10 mouse cellular contexts compared by ENCODE assay signal in the genomic region with DNA sequence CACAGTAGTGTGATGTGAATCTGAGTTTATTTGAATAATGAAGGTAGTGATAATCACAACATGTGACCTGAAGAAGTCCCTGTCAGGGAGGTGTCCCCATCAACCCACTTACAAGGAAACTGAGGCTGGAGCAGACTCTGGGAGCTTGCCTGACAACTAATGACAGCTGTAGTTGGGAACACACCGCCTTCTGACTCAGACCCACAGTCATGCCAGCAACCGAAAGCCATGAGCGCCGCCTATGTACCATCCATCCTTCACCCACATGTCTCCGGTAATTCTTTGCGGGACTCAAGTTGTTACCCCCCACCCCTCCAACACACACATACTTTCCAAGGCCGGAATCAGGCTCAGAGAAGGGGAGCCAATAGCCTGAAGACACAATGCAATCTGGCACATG. TPM values are rescaled to one million over a fixed set of nuclear protein-coding genes. Genes with fewer than 3 reads are reported as not detected.
DNase-seq lines count a peak whose midpoint lies in the region; ATAC-seq and TF ChIP-seq lines count a peak whose summit lies in the region.
"Had no signal": no experiment of that assay in that cellular context is flagged by ENCODE, and none has a peak within 500 bp of the region (broad histone marks: within the 10 kb centered on the region; RNA-seq: fewer than 3 reads in every experiment).

No protein-coding gene starts in this region.

- no peak overlapping the region for H3K9ac ChIP-seq in intestine, embryonic 14.5 days (ENCODE audit: low read length)
- H3K9ac ChIP-seq in intestine, postnatal 0 days (ENCODE audit: low read depth, low read length): no peak overlapping the region
- H3K9ac ChIP-seq in hindbrain, postnatal 0 days (replicated peaks; ENCODE audit: low read length): no peak overlapping the region; the same call in 1 of the 2 replicates
- no peak overlapping the region for H3K9ac ChIP-seq in stomach, embryonic 15.5 days

- TF ChIP-seq CTCF in intestine, postnatal 0 days (IDR thresholded peaks at IDR 0.05; ENCODE audit: low read depth): no peak
- no peak for TF ChIP-seq CTCF in hindbrain, postnatal 0 days (IDR thresholded peaks at IDR 0.05; ENCODE audit: low read depth)

- no peaks in the 10 kb centered on the region for H3K9me3 ChIP-seq in intestine, embryonic 14.5 days (ENCODE audit: control insufficient read depth, low read length)
- H3K9me3 ChIP-seq in intestine, postnatal 0 days (ENCODE audit: control insufficient read depth): no peaks in the 10 kb centered on the region
- H3K9me3 ChIP-seq in hindbrain, postnatal 0 days (ENCODE audit: low read length): no peaks in the 10 kb centered on the region
- no peaks in the 10 kb centered on the region for H3K9me3 ChIP-seq in stomach, embryonic 15.5 days

- peak overlapping the region; percentile 83 for H3K4me2 ChIP-seq in intestine, embryonic 14.5 days (ENCODE audit: low read length)
- H3K4me2 ChIP-seq in intestine, postnatal 0 days (replicated peaks; ENCODE audit: low read depth): no peak overlapping the region
- peak overlapping the region; percentile 95 for H3K4me2 ChIP-seq in hindbrain, postnatal 0 days (ENCODE audit: low read depth, low read length)
- peak overlapping the region; percentile 94 for H3K4me2 ChIP-seq in stomach, embryonic 15.5 days

- DNase-seq in intestine, embryonic 14.5 days (ENCODE audit: low spot score): no peak
- peak; percentile 36 to 41 for DNase-seq in right cerebral cortex, adult 2 months (ENCODE audit: low spot score in 2 of 2)
- no peak for DNase-seq in right cerebral cortex, postnatal 25 days
- DNase-seq in hindbrain, postnatal 0 days (ENCODE audit: low spot score): no peak
- no peak for DNase-seq in gastrocnemius, adult 8-10 months (ENCODE audit: low spot score in 2 of 2)
- DNase-seq in cerebellum, postnatal 36 days: no peak
- DNase-seq: cerebellum, adult 9-10 months had no signal

- peaks cover 14% of the 10 kb centered on the region for H3K4me1 ChIP-seq in intestine, embryonic 14.5 days (replicated peaks; ENCODE audit: control insufficient read depth, insufficient read depth, low read length)
- H3K4me1 ChIP-seq in intestine, postnatal 0 days (replicated peaks; ENCODE audit: control insufficient read depth, insufficient read depth, low read length): no peaks in the 10 kb centered on the region
- H3K4me1 ChIP-seq in hindbrain, postnatal 0 days (ENCODE audit: insufficient read depth, low read length): peaks cover 18% of the 10 kb centered on the region; the same call in 1 of the 2 replicates
- H3K4me1 ChIP-seq in stomach, embryonic 15.5 days: peaks cover 18% of the 10 kb centered on the region

- no peak overlapping the region for H3K27ac ChIP-seq in intestine, embryonic 14.5 days (ENCODE audit: low read depth)
- no peak overlapping the region for H3K27ac ChIP-seq in intestine, postnatal 0 days (ENCODE audit: low read depth, low read length)
- H3K27ac ChIP-seq in hindbrain, postnatal 0 days: no peak overlapping the region
- H3K27ac ChIP-seq in stomach, embryonic 15.5 days: no peak overlapping the region
- H3K27ac ChIP-seq: macrophage had no signal

- no peak for ATAC-seq in intestine, embryonic 14.5 days (replicated peaks; ENCODE audit: low FRiP score, low TSS enrichment, low read depth)
- no peak for ATAC-seq in intestine, postnatal 0 days
- ATAC-seq in hindbrain, postnatal 0 days: no peak
- no peak for ATAC-seq in stomach, embryonic 15.5 days (ENCODE audit: insufficient read depth, low FRiP score, low read depth)

- peaks cover 11% of the 10 kb centered on the region; the same call in 1 of the 2 replicates for H3K36me3 ChIP-seq in intestine, embryonic 14.5 days (ENCODE audit: control insufficient read depth, insufficient read depth, low read length)
- peaks cover 4% of the 10 kb centered on the region; the same call in 1 of the 2 replicates for H3K36me3 ChIP-seq in intestine, postnatal 0 days (ENCODE audit: control insufficient read depth, insufficient read depth)
- peaks cover 4% of the 10 kb centered on the region; the same call in 1 of the 2 replicates for H3K36me3 ChIP-seq in hindbrain, postnatal 0 days (ENCODE audit: insufficient read depth, low read length)
- H3K36me3 ChIP-seq in stomach, embryonic 15.5 days: peaks cover 1% of the 10 kb centered on the region; the same call in 1 of the 2 replicates

- peak overlapping the region; percentile 91; the same call in 1 of the 2 replicates for H3K4me3 ChIP-seq in intestine, embryonic 14.5 days (ENCODE audit: low read depth, low read length)
- H3K4me3 ChIP-seq in intestine, postnatal 0 days (ENCODE audit: low read depth, low read length): no peak overlapping the region
- H3K4me3 ChIP-seq in hindbrain, postnatal 0 days (ENCODE audit: low read length): no peak overlapping the region
- peak overlapping the region; percentile 72; the same call in 1 of the 2 replicates for H3K4me3 ChIP-seq in stomach, embryonic 15.5 days (replicated peaks)

- 89% methylated on average over 7 of the region's 7 CpGs for WGBS in intestine, embryonic 14.5 days
- 95% methylated on average over 7 of the region's 7 CpGs for WGBS in intestine, postnatal 0 days
- 87% methylated on average over 7 of the region's 7 CpGs for WGBS in hindbrain, postnatal 0 days
- 85% methylated on average over 7 of the region's 7 CpGs for WGBS in stomach, embryonic 15.5 days

- no peaks in the 10 kb centered on the region for H3K27me3 ChIP-seq in intestine, embryonic 14.5 days (replicated peaks; ENCODE audit: control insufficient read depth, insufficient read depth, low read length)
- no peaks in the 10 kb centered on the region for H3K27me3 ChIP-seq in intestine, postnatal 0 days (replicated peaks; ENCODE audit: control insufficient read depth, insufficient read depth, low read length)
- H3K27me3 ChIP-seq in hindbrain, postnatal 0 days (ENCODE audit: insufficient read depth, low read length): no peaks in the 10 kb centered on the region
- no peaks in the 10 kb centered on the region for H3K27me3 ChIP-seq in stomach, embryonic 15.5 days (replicated peaks)

RNA-seq across cellular contexts. Expression of a gene that starts 2.0 kb away (rescaled TPM):
- 7.5 and 8.5 TPM in 2 replicates for polyA plus RNA-seq in intestine, embryonic 14.5 days (2014; fragmentation: Nextera tagmentation; extraction: Ambion mirVana)
- polyA plus RNA-seq in intestine, postnatal 0 days (2015; fragmentation: Nextera tagmentation; extraction: Ambion mirVana): 4.2 and 4.7 TPM in 2 replicates
- total RNA-seq in hindbrain, postnatal 0 days (2014; rRNA removed): 60.3 and 60.5 TPM in 2 replicates
- 16.2 and 18.1 TPM in 2 replicates for polyA plus RNA-seq in hindbrain, postnatal 0 days (2015; fragmentation: Nextera tagmentation; extraction: Ambion mirVana)
- 7.8 and 7.9 TPM in 2 replicates for polyA plus RNA-seq in stomach, embryonic 15.5 days (2015; fragmentation: Nextera tagmentation; extraction: Ambion mirVana)
- total RNA-seq in gastrocnemius, adult 8-10 months (2022): 10 to 100 TPM; 18.0 to 20.0 (median 19.8) TPM

RNA-seq across cellular contexts. Expression of a gene that starts 6.5 kb away (rescaled TPM):
- 0.76 and 0.90 TPM in 2 replicates for polyA plus RNA-seq in intestine, embryonic 14.5 days (2014; fragmentation: Nextera tagmentation; extraction: Ambion mirVana)
- 1.1 and 1.9 TPM in 2 replicates for polyA plus RNA-seq in intestine, postnatal 0 days (2015; fragmentation: Nextera tagmentation; extraction: Ambion mirVana)
- total RNA-seq in hindbrain, postnatal 0 days (2014; rRNA removed): 0.61 and 1.3 TPM in 2 replicates
- polyA plus RNA-seq in hindbrain, postnatal 0 days (2015; fragmentation: Nextera tagmentation; extraction: Ambion mirVana): 2.0 and 2.3 TPM in 2 replicates
- 0.94 and 1.3 TPM in 2 replicates for polyA plus RNA-seq in stomach, embryonic 15.5 days (2015; fragmentation: Nextera tagmentation; extraction: Ambion mirVana)
- total RNA-seq in gastrocnemius, adult 8-10 months (2022): under 1 TPM; 0.27 to 0.80 (median 0.35) TPM
- polyA plus RNA-seq: macrophage had no signal

RNA-seq across cellular contexts. Expression of a gene that starts 51.5 kb away (rescaled TPM):
- 0.93 and 1.2 TPM in 2 replicates for polyA plus RNA-seq in intestine, embryonic 14.5 days (2014; fragmentation: Nextera tagmentation; extraction: Ambion mirVana)
- 3.4 TPM in 2 replicates for polyA plus RNA-seq in intestine, postnatal 0 days (2015; fragmentation: Nextera tagmentation; extraction: Ambion mirVana)
- 18.8 and 22.4 TPM in 2 replicates for total RNA-seq in hindbrain, postnatal 0 days (2014; rRNA removed)
- 3.8 and 4.3 TPM in 2 replicates for polyA plus RNA-seq in hindbrain, postnatal 0 days (2015; fragmentation: Nextera tagmentation; extraction: Ambion mirVana)
- 2.2 and 2.4 TPM in 2 replicates for polyA plus RNA-seq in stomach, embryonic 15.5 days (2015; fragmentation: Nextera tagmentation; extraction: Ambion mirVana)
- total RNA-seq in gastrocnemius, adult 8-10 months (2022): 1 to 10 TPM; 2.1 to 2.7 (median 2.3) TPM

RNA-seq across cellular contexts. Expression of a gene that starts 51.6 kb away (rescaled TPM):
- polyA plus RNA-seq in intestine, embryonic 14.5 days (2014; fragmentation: Nextera tagmentation; extraction: Ambion mirVana): 113 TPM in 2 replicates
- 108 and 118 TPM in 2 replicates for polyA plus RNA-seq in intestine, postnatal 0 days (2015; fragmentation: Nextera tagmentation; extraction: Ambion mirVana)
- 26.4 and 46.5 TPM in 2 replicates for total RNA-seq in hindbrain, postnatal 0 days (2014; rRNA removed)
- polyA plus RNA-seq in hindbrain, postnatal 0 days (2015; fragmentation: Nextera tagmentation; extraction: Ambion mirVana): 42.8 and 44.3 TPM in 2 replicates
- 103 and 105 TPM in 2 replicates for polyA plus RNA-seq in stomach, embryonic 15.5 days (2015; fragmentation: Nextera tagmentation; extraction: Ambion mirVana)
- total RNA-seq in gastrocnemius, adult 8-10 months (2022): 10 to 100 TPM in 1 of 4 experiments, 1 to 10 TPM in 3; 7.6 to 10.2 (median 8.8) TPM

RNA-seq across cellular contexts. Expression of a gene that starts 52.1 kb away (rescaled TPM):
- polyA plus RNA-seq in intestine, embryonic 14.5 days (2014; fragmentation: Nextera tagmentation; extraction: Ambion mirVana): 0.60 and 1.1 TPM in 2 replicates
- polyA plus RNA-seq in intestine, postnatal 0 days (2015; fragmentation: Nextera tagmentation; extraction: Ambion mirVana): 25.2 and 26.2 TPM in 2 replicates
- total RNA-seq in hindbrain, postnatal 0 days (2014; rRNA removed): 3.9 and 27.4 TPM in 2 replicates
- polyA plus RNA-seq in hindbrain, postnatal 0 days (2015; fragmentation: Nextera tagmentation; extraction: Ambion mirVana): 0.14 and 0.30 TPM in 2 replicates
- polyA plus RNA-seq in stomach, embryonic 15.5 days (2015; fragmentation: Nextera tagmentation; extraction: Ambion mirVana): 17.4 and 19.1 TPM in 2 replicates
- total RNA-seq in gastrocnemius, adult 8-10 months (2022): over 10,000 TPM; 38,224 to 44,934 (median 40,442) TPM
- polyA plus RNA-seq: macrophage had no signal

Comparison
In these comparisons a context has a peak if more than half of its experiments do, and no peak if none do; other contexts are left out.
1. DNase-seq: peak in right cerebral cortex, adult 2 months (2 of 2); none in intestine, embryonic 14.5 days (single experiment), right cerebral cortex, postnatal 25 days (single experiment), hindbrain, postnatal 0 days (single experiment), gastrocnemius, adult 8-10 months (0 of 2) and cerebellum, postnatal 36 days (0 of 2).
2. H3K4me3 ChIP-seq: peak in intestine, embryonic 14.5 days (single experiment) and stomach, embryonic 15.5 days (single experiment); none in intestine, postnatal 0 days (single experiment) and hindbrain, postnatal 0 days (single experiment).